Mouse (Mus musculus) MEL (cell line): ENCODE data around the gene Mboat2. TPM values are rescaled to one million over a fixed set of nuclear protein-coding genes. Genes with fewer than 3 reads are reported as not detected.

ENCODE experiments used
- DNase-seq: peaks from one replicate; pipeline ENCODE4 v3.0.0; 2011; ENCODE audit warnings: low read depth, low spot score
- H3K27ac ChIP-seq: 2 replicates; pipeline ENCODE4 v1.5.1; 2012; ENCODE audit warnings: low read depth, mild to moderate bottlenecking, control low read depth, low read length, moderate library complexity; ENCODE audit not compliant: control insufficient read depth
- H3K27me3 ChIP-seq, 2 experiments: fragments of 150-350 bp in 1 of 2; sonication (generic) in 1 of 2; 2 replicates each; pipeline ENCODE4 v1.6.1; 2012; ENCODE audit warnings: low read length in 2 of 2, mild to moderate bottlenecking in 2 of 2, improper control_type of control experiment in 1 of 2, moderate library complexity in 1 of 2; ENCODE audit not compliant: insufficient read depth in 2 of 2, control insufficient read depth in 1 of 2
- H3K36me3 ChIP-seq, 2 experiments: 2 replicates each; pipeline ENCODE4 v1.6.1; 2012 to 2014; ENCODE audit warnings: low read length in 2 of 2, improper control_type of control experiment in 1 of 2, inconsistent platforms in 1 of 2, mild to moderate bottlenecking in 1 of 2; ENCODE audit not compliant: insufficient read depth in 2 of 2, control insufficient read depth in 1 of 2
- H3K4me1 ChIP-seq, 2 experiments: fragments of 150-350 bp in 1 of 2; sonication (generic) in 1 of 2; 2 replicates each; pipeline ENCODE4 v1.6.1; 2012; ENCODE audit warnings: low read length in 2 of 2, improper control_type of control experiment in 1 of 2, mild to moderate bottlenecking in 1 of 2; ENCODE audit not compliant: insufficient read depth in 2 of 2, control insufficient read depth in 1 of 2
- H3K4me3 ChIP-seq, 2 experiments: fragments of 150-350 bp in 1 of 2; sonication (generic) in 1 of 2; 2 replicates each; pipeline ENCODE4 v1.5.1; 2012; ENCODE audit warnings: low read depth in 2 of 2, low read length in 2 of 2, mild to moderate bottlenecking in 2 of 2, moderate library complexity in 2 of 2, control low read depth in 1 of 2, improper control_type of control experiment in 1 of 2; ENCODE audit not compliant: control insufficient read depth in 1 of 2, insufficient read depth in 1 of 2
- H3K79me2 ChIP-seq: 2 replicates; pipeline ENCODE4 v1.6.1; 2012; ENCODE audit warnings: mild to moderate bottlenecking, low read length, moderate library complexity; ENCODE audit not compliant: control insufficient read depth, poor library complexity, insufficient read depth
- H3K9ac ChIP-seq: 2 replicates; pipeline ENCODE4 v1.6.1; 2012; ENCODE audit warnings: low read depth, mild to moderate bottlenecking, control low read depth, low read length, moderate library complexity; ENCODE audit not compliant: control insufficient read depth, poor library complexity, severe bottlenecking
- H3K9me3 ChIP-seq: fragments of 150-350 bp; sonication (generic); replicated peaks from 2 replicates; pipeline ENCODE4 v1.6.1; 2012; ENCODE audit warnings: mild to moderate bottlenecking, low read length, improper control_type of control experiment, moderate library complexity; ENCODE audit not compliant: insufficient read depth
- BHLHE40 ChIP-seq: IDR thresholded peaks from 2 replicates; pipeline ENCODE4 v1.6.1; 2012; ENCODE audit warnings: low read depth, mild to moderate bottlenecking, inconsistent platforms, low read length, improper control_type of control experiment, borderline replicate concordance
- CHD2 ChIP-seq: IDR thresholded peaks from 2 replicates; pipeline ENCODE4 v1.6.1; 2011; ENCODE audit warnings: low read length, improper control_type of control experiment
- CTCF ChIP-seq, 3 experiments: IDR thresholded peaks in 2 of 3; conservative IDR thresholded peaks in 1 of 3; 2 replicates each; pipeline ENCODE4 v1.5.1; 2011 to 2012; ENCODE audit warnings: low read length in 3 of 3, low read depth in 2 of 3, mild to moderate bottlenecking in 2 of 3, improper control_type of control experiment in 1 of 3, inconsistent platforms in 1 of 3, mixed read lengths in 1 of 3, moderate library complexity in 1 of 3; ENCODE audit not compliant: control insufficient read depth in 1 of 3, insufficient read depth in 1 of 3, poor library complexity in 1 of 3, severe bottlenecking in 1 of 3
- E2F4 ChIP-seq: IDR thresholded peaks from 2 replicates; pipeline ENCODE4 v1.6.1; 2011; ENCODE audit warnings: low read depth, low read length, improper control_type of control experiment, borderline replicate concordance
- EP300 ChIP-seq, 2 experiments: IDR thresholded peaks; 2 replicates each; pipeline ENCODE4 v1.6.1; 2011; ENCODE audit warnings: improper control_type of control experiment in 2 of 2, low read length in 2 of 2, low read depth in 1 of 2, mild to moderate bottlenecking in 1 of 2
- ETS1 ChIP-seq: IDR thresholded peaks from 2 replicates; pipeline ENCODE4 v1.6.1; 2012; ENCODE audit warnings: low read depth, mild to moderate bottlenecking, inconsistent platforms, low read length, improper control_type of control experiment, moderate library complexity
- GATA1 ChIP-seq: IDR thresholded peaks from 2 replicates; pipeline ENCODE4 v1.6.1; 2011; ENCODE audit warnings: low read depth, low read length, improper control_type of control experiment
- HCFC1 ChIP-seq: IDR thresholded peaks from 2 replicates; pipeline ENCODE4 v1.6.1; 2012; ENCODE audit warnings: low read depth, mild to moderate bottlenecking, inconsistent platforms, low read length, improper control_type of control experiment, moderate library complexity
- KAT2A ChIP-seq: conservative IDR thresholded peaks from 2 replicates; pipeline ENCODE4 v1.6.1; 2012; ENCODE audit warnings: low read depth, low read length, improper control_type of control experiment, inconsistent platforms
- MAZ ChIP-seq: IDR thresholded peaks from 2 replicates; pipeline ENCODE4 v1.6.1; 2012; ENCODE audit warnings: low read depth, mild to moderate bottlenecking, inconsistent platforms, low read length, improper control_type of control experiment
- MEF2A ChIP-seq: IDR thresholded peaks from 2 replicates; pipeline ENCODE4 v1.6.1; 2014; ENCODE audit warnings: low read depth, mild to moderate bottlenecking, inconsistent platforms, low read length, improper control_type of control experiment; ENCODE audit not compliant: poor library complexity, insufficient replicate concordance, severe bottlenecking; ENCODE audit errors: extremely low read depth
- MXI1 ChIP-seq: IDR thresholded peaks from 2 replicates; pipeline ENCODE4 v1.6.1; 2011; ENCODE audit warnings: mild to moderate bottlenecking, low read depth, low read length, improper control_type of control experiment
- MYB ChIP-seq: IDR thresholded peaks from 2 replicates; pipeline ENCODE4 v1.6.1; 2011; ENCODE audit warnings: mild to moderate bottlenecking, low read depth, low read length, improper control_type of control experiment
- NELFE ChIP-seq: IDR thresholded peaks from 2 replicates; pipeline ENCODE4 v1.6.1; 2011; ENCODE audit warnings: low read depth, low read length, improper control_type of control experiment
- POLR2AphosphoS2 ChIP-seq: IDR thresholded peaks from 2 replicates; pipeline ENCODE4 v1.6.1; 2011; ENCODE audit warnings: low read length, improper control_type of control experiment
- RAD21 ChIP-seq: IDR thresholded peaks from 2 replicates; pipeline ENCODE4 v1.6.1; 2011; ENCODE audit warnings: mild to moderate bottlenecking, low read depth, low read length, improper control_type of control experiment
- RCOR1 ChIP-seq: IDR thresholded peaks from 2 replicates; pipeline ENCODE4 v1.6.1; 2012; ENCODE audit warnings: low read depth, mild to moderate bottlenecking, inconsistent platforms, low read length, improper control_type of control experiment
- TAL1 ChIP-seq: IDR thresholded peaks from 2 replicates; pipeline ENCODE4 v1.6.1; 2012; ENCODE audit warnings: mild to moderate bottlenecking, inconsistent platforms, low read length, moderate library complexity, mixed read lengths
- UBTF ChIP-seq: IDR thresholded peaks from 2 replicates; pipeline ENCODE4 v1.6.1; 2012; ENCODE audit warnings: low read depth, mild to moderate bottlenecking, inconsistent platforms, low read length, improper control_type of control experiment, moderate library complexity, borderline replicate concordance; ENCODE audit not compliant: insufficient read depth
- ZC3H11A ChIP-seq: IDR thresholded peaks from 2 replicates; pipeline ENCODE4 v1.6.1; 2012; ENCODE audit warnings: low read depth, mild to moderate bottlenecking, inconsistent platforms, low read length, improper control_type of control experiment
- ZMIZ1 ChIP-seq: IDR thresholded peaks from 2 replicates; pipeline ENCODE4 v1.6.1; 2012; ENCODE audit warnings: low read depth, mild to moderate bottlenecking, inconsistent platforms, low read length, improper control_type of control experiment, moderate library complexity
- ZNF384 ChIP-seq: IDR thresholded peaks from 2 replicates; pipeline ENCODE4 v1.6.1; 2012; ENCODE audit warnings: low read depth, mild to moderate bottlenecking, inconsistent platforms, low read length, improper control_type of control experiment
- polyA plus RNA-seq, 2 experiments: library from polyadenylated mRNA; stranded (reverse) in 1 of 2; unstranded in 1 of 2; fragments of >175 nt in 1 of 2; fragments of >200 nt in 1 of 2; gene quantifications; 2 replicates each; pipeline versions ENCODE4 v1.2.1 to v1.2.4; 2012; ENCODE audit warnings: low replicate concordance in 2 of 2, low read depth in 1 of 2; ENCODE audit not compliant: insufficient read length in 2 of 2, insufficient read depth in 1 of 2, missing spikeins in 1 of 2
- total RNA-seq: library from RNA; depleted of rRNA; stranded (reverse); fragments of 300-350 nt; gene quantifications from 2 replicates; pipeline ENCODE4 v1.2.3, GENCODE M21; 2012

Mboat2 gene
- total and polyA plus RNA-seq, 3 experiments: 13.5 TPM; not detected in 1

DNA sequence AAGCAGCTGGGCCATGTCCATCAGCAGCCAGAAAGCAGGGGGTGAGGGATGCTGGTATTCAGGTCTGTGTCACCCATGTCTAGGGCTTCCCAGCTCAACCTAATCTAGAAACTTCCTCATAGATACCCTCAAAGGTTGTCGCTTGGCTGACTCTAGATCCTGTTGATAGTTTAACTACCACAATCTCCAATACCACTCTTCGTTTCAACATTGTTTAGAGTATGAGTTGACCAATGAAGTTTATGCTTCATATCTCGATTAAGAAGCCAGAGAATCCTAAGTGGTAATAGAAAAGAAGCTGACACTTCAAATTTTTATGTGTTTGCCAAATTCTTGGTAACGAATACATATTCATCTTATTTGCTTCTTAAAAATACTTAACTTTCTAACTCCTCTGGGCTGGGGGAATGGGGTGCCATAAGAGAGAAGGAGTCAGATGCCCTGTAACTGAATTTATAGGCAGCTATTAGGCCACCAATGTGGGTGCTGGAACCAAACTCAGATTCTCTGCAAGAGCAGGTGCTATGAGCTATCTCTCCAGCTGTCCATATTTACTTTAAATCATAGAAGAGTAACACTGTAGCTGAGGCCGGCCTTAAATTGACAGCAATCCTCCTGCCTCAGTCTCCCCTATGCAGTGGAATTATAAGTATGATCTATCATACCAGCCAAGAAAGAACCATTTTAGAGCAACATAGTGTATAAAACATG lies 141.0 kb downstream of the Mboat2 start (continued):
- TF ChIP-seq KAT2A (no peak), MAZ (no peak), ETS1 (no peak), RAD21 (no peak), POLR2AphosphoS2 (no peak)
- TF ChIP-seq, all 39 proteins: peak for 5

DNA sequence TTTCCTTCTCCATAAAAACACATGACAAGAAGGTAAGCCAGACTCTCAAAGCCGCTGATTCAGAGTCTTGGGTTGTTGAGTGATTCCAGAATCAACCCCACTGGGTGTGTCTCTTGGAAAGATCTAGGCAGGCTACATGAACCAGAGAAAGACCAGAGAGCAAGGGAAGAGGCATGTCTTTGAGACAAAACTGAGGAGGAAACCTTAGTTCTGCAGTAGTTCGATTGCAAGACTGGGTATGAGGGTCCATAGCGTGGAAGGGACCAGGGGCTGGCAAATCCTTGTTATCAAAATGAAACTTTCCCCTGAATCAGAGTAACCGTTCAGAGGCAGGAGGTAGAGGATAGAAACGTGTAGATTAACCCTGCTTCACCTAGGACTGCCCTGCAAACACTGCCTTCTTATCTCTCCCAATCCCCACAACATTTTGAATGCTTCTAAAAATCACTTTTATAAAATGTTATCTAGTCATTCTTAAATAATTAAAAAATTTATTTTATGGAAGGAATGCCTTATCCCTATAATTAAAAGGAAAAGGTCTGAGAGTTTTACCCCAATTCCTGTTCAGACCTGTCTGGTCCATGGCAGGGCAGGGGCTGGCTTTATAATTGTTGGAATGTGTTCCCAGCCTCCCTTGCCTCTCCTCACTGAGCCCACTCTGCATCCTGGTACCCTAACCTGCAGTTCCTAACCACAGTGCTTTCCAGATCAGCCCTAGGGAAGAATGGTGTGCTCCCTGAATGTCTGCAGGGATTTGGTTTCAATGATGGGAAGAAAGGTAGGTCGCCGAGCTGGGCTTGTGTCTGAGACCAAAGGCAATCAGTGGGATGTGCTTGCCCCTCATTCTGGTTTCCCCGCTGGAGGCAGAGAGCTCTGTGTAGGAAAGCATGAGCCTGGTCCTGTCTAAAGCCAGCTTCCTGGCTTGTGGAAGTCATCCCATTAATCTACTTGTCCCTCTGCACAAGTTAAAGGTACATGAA lies 142.0 kb downstream of the Mboat2 start:
- peak; percentile 61 for DNase-seq
- H3K27me3 ChIP-seq: no peaks in the 10 kb centered on the region
- H3K9me3 ChIP-seq: no peaks in the 10 kb centered on the region
- peaks cover 0 to 19% of the 10 kb centered on the region in 2 experiments; a peak in 3 of 4 replicates for H3K36me3 ChIP-seq
- peaks cover 5 to 19% of the 10 kb centered on the region in 2 experiments; a peak in 3 of 4 replicates for H3K4me1 ChIP-seq
- peaks cover 18% of the 10 kb centered on the region for H3K79me2 ChIP-seq
- TF ChIP-seq GATA1: peak; percentile 52
- no peak for TF ChIP-seq BHLHE40
- TF ChIP-seq ZNF384: no peak
- no peak for TF ChIP-seq CHD2
- no peak for TF ChIP-seq ZC3H11A
- peak; percentile 44 to 55 for TF ChIP-seq EP300 (IDR thresholded peaks at IDR 0.05; ENCODE audit: low read depth in 1 of 2, low read length in 2 of 2)
- no peak for TF ChIP-seq CTCF (IDR thresholded peaks at IDR 0.05 in 2 of 3, conservative IDR thresholded peaks at IDR 0.05 in 1 of 3; ENCODE audit: control insufficient read depth in 1 of 3, insufficient read depth in 1 of 3, low read depth in 2 of 3, low read length in 3 of 3, poor library complexity in 1 of 3, severe bottlenecking in 1 of 3)
- no peak for TF ChIP-seq E2F4
- no peak for TF ChIP-seq RCOR1
- TF ChIP-seq ETS1: 0 out of 2 replicates have a peak, but pooled peaks have one; percentile 20
- no peak for TF ChIP-seq MEF2A
- no peak for TF ChIP-seq TAL1
- TF ChIP-seq KAT2A: no peak
- TF ChIP-seq MYB: 0 out of 2 replicates have a peak, but pooled peaks have one; percentile 10
- TF ChIP-seq ZMIZ1: no peak
- no peak for TF ChIP-seq NELFE
- TF ChIP-seq HCFC1: no peak
- no peak for TF ChIP-seq UBTF
- no peak for TF ChIP-seq MXI1
- H3K9ac ChIP-seq: peak overlapping the region; percentile 37
- H3K4me3 ChIP-seq: peak overlapping the region; percentile 64 to 92
- peak overlapping the region; percentile 82 for H3K27ac ChIP-seq
